Mouse (Mus musculus) neural tube, embryonic 11.5 days (tissue): Measurements from ENCODE around the gene Kat2b. TPM values are rescaled to one million over a fixed set of nuclear protein-coding genes. Genes with fewer than 3 reads are reported as not detected.

Experiments
- ATAC-seq: fragments of 200-750 bp; cut with Nextera tagmentation; 2 replicates; pipeline ENCODE4 v1.8.0; 2017; ENCODE audit warnings: moderate number of reproducible peaks, mild to moderate bottlenecking, moderate TSS enrichment, moderate library complexity; ENCODE audit not compliant: insufficient read depth, low FRiP score, low TSS enrichment
- DNase-seq: peaks from one replicate; pipeline ENCODE4 v3.0.0-alpha.2; 2015; ENCODE audit warnings: low spot score
- H3K27ac ChIP-seq: fragments of 300-500 bp; sonication (generic); 2 replicates; pipeline ENCODE4 v1.5.1; 2014; ENCODE audit warnings: low read depth, mild to moderate bottlenecking, low read length
- H3K27me3 ChIP-seq: fragments of 300-500 bp; sonication (generic); 2 replicates; pipeline ENCODE4 v1.6.1; 2014; ENCODE audit warnings: mild to moderate bottlenecking, low read length, mixed read lengths; ENCODE audit not compliant: control insufficient read depth, insufficient read depth
- H3K36me3 ChIP-seq: fragments of 300-500 bp; sonication (generic); 2 replicates; pipeline ENCODE4 v1.6.1; 2014; ENCODE audit warnings: mild to moderate bottlenecking, low read length, moderate library complexity, mixed read lengths; ENCODE audit not compliant: control insufficient read depth, insufficient read depth
- H3K4me1 ChIP-seq: fragments of 300-500 bp; sonication (generic); 2 replicates; pipeline ENCODE4 v1.6.1; 2014; ENCODE audit warnings: low read length, mixed read lengths; ENCODE audit not compliant: control insufficient read depth, insufficient read depth
- H3K4me2 ChIP-seq: fragments of 300-500 bp; sonication (generic); 2 replicates; pipeline ENCODE4 v1.6.1; 2014; ENCODE audit warnings: low read depth, mild to moderate bottlenecking, moderate library complexity
- H3K4me3 ChIP-seq: fragments of 300-500 bp; sonication (generic); 2 replicates; pipeline ENCODE4 v1.5.1; 2014; ENCODE audit warnings: low read depth, low read length
- H3K9ac ChIP-seq: fragments of 300-500 bp; sonication (generic); 2 replicates; pipeline ENCODE4 v1.6.1; 2014; ENCODE audit warnings: mild to moderate bottlenecking, low read length
- H3K9me3 ChIP-seq: fragments of 300-500 bp; sonication (generic); 2 replicates; pipeline ENCODE4 v1.6.1; 2016; ENCODE audit warnings: low read length; ENCODE audit not compliant: control insufficient read depth
- WGBS: fragments of 180-500 bp; shearing (Covaris S2); extraction: QIAGEN DNeasy Blood & Tissue Kit; methylation state at CpG from one replicate; pipeline ENCODE4 v1.1.7; 2014; 5-methylcytosine and 5-hydroxymethylcytosine counted together
- polyA plus RNA-seq: library from polyadenylated mRNA; unstranded; fragments of >200 nt; fragmentation: Nextera tagmentation; extraction: Ambion mirVana; gene quantifications from 2 replicates; pipeline ENCODE4 v1.2.1, GENCODE M21; 2014

Gene Kat2b
- polyA plus RNA-seq, 1 experiment from 2014 or later: 5.2 TPM

- no peaks in the 10 kb centered on the region for H3K27me3 ChIP-seq
- H3K9ac ChIP-seq: no peak overlapping the region
- no peaks in the 10 kb centered on the region for H3K36me3 ChIP-seq
- H3K4me3 ChIP-seq: no peak overlapping the region
- ATAC-seq: no peak
- WGBS: 83% methylated on average over 9 of the region's 9 CpGs
- H3K9me3 ChIP-seq: no peaks in the 10 kb centered on the region
- H3K4me2 ChIP-seq: no peak overlapping the region
- DNase-seq: no peak
- no peaks in the 10 kb centered on the region for H3K4me1 ChIP-seq
- no peak overlapping the region for H3K27ac ChIP-seq
These were observed 22.9 kb upstream of the Kat2b start for GRCm38 (mm10) chr17:53543591-53544324.

- H3K4me2 ChIP-seq: no peak overlapping the region
- H3K9ac ChIP-seq: no peak overlapping the region
- H3K27ac ChIP-seq: no peak overlapping the region
- no peak for ATAC-seq
- H3K9me3 ChIP-seq: no peaks in the 10 kb centered on the region
- no peaks in the 10 kb centered on the region for H3K36me3 ChIP-seq
- H3K27me3 ChIP-seq: no peaks in the 10 kb centered on the region
- WGBS: 69% methylated on average over 8 of the region's 8 CpGs
- H3K4me3 ChIP-seq: no peak overlapping the region
- H3K4me1 ChIP-seq: no peaks in the 10 kb centered on the region
- no peak for DNase-seq
These were observed 15.1 kb upstream of the Kat2b start for GRCm38 (mm10) chr17:53551306-53552299.

GRCm38 (mm10) chr17:53554088-53554487 is 12.6 kb upstream of the Kat2b start:
- no peaks in the 10 kb centered on the region for H3K36me3 ChIP-seq
- no peak for DNase-seq
- no peaks in the 10 kb centered on the region for H3K4me1 ChIP-seq
- H3K9ac ChIP-seq: no peak overlapping the region
- WGBS: 69% methylated on average over 4 of the region's 4 CpGs
- H3K27ac ChIP-seq: no peak overlapping the region
- no peaks in the 10 kb centered on the region for H3K9me3 ChIP-seq
- H3K4me2 ChIP-seq: no peak overlapping the region
- no peaks in the 10 kb centered on the region for H3K27me3 ChIP-seq
- no peak overlapping the region for H3K4me3 ChIP-seq
- no peak for ATAC-seq

- no peak overlapping the region for H3K27ac ChIP-seq
- 86% methylated on average over 3 of the region's 3 CpGs for WGBS
These were observed 11.8 kb upstream of the Kat2b start for GRCm38 (mm10) chr17:53554813-53555212.

GRCm38 (mm10) chr17:53557443-53557842 is 9.2 kb upstream of the Kat2b start:
- no peaks in the 10 kb centered on the region for H3K4me1 ChIP-seq
- no peaks in the 10 kb centered on the region for H3K36me3 ChIP-seq
- no peak for ATAC-seq
- no peaks in the 10 kb centered on the region for H3K27me3 ChIP-seq
- H3K4me2 ChIP-seq: no peak overlapping the region
- 77% methylated on average over 3 of the region's 3 CpGs for WGBS
- no peak overlapping the region for H3K9ac ChIP-seq
- H3K9me3 ChIP-seq: no peaks in the 10 kb centered on the region
- H3K4me3 ChIP-seq: no peak overlapping the region
- no peak overlapping the region for H3K27ac ChIP-seq
- no peak for DNase-seq

More at GRCm38 (mm10) chr17:53554813-53555212, 11.8 kb upstream of the Kat2b start:
- Histone ChIP-seq H3K4me3 (no peak overlapping the region), H3K9me3 (no peaks in the 10 kb centered on the region), H3K27me3 (no peaks in the 10 kb centered on the region), H3K36me3 (no peaks in the 10 kb centered on the region), H3K4me1 (no peaks in the 10 kb centered on the region), H3K9ac (no peak overlapping the region), H3K4me2 (no peak overlapping the region)
- DNase-seq: no peak
- ATAC-seq: no peak

GRCm38 (mm10) chr17:53559646-53560045 is 7.0 kb upstream of the Kat2b start:
- H3K4me2 ChIP-seq: no peak overlapping the region
- H3K36me3 ChIP-seq: no peaks in the 10 kb centered on the region
- H3K9ac ChIP-seq: no peak overlapping the region
- DNase-seq (no peak), ATAC-seq (no peak)
- H3K4me1 ChIP-seq: no peaks in the 10 kb centered on the region
- H3K9me3 ChIP-seq: no peaks in the 10 kb centered on the region
- H3K27me3 ChIP-seq: no peaks in the 10 kb centered on the region
- no peak overlapping the region for H3K4me3 ChIP-seq
- 94% methylated on average over 5 of the region's 5 CpGs for WGBS
- H3K27ac ChIP-seq: no peak overlapping the region

- no peak for ATAC-seq
- no peaks in the 10 kb centered on the region for H3K36me3 ChIP-seq
- no peaks in the 10 kb centered on the region for H3K4me1 ChIP-seq
- no peak overlapping the region for H3K4me2 ChIP-seq
- H3K9me3 ChIP-seq: no peaks in the 10 kb centered on the region
- no peak overlapping the region for H3K4me3 ChIP-seq
- WGBS: 76% methylated on average over 4 of the region's 4 CpGs
- no peak for DNase-seq
- no peak overlapping the region for H3K9ac ChIP-seq
- H3K27me3 ChIP-seq: no peaks in the 10 kb centered on the region
- no peak overlapping the region for H3K27ac ChIP-seq
These were observed 5.1 kb upstream of the Kat2b start for GRCm38 (mm10) chr17:53561458-53562029.

- Histone ChIP-seq H3K4me1 (peaks cover 5% of the 10 kb centered on the region; the same call in 1 of the 2 replicates), H3K36me3 (no peaks in the 10 kb centered on the region), H3K27ac (no peak overlapping the region), H3K4me3 (no peak overlapping the region), H3K4me2 (no peak overlapping the region), H3K9me3 (no peaks in the 10 kb centered on the region), H3K27me3 (no peaks in the 10 kb centered on the region), H3K9ac (no peak overlapping the region)
- DNase-seq (no peak), ATAC-seq (no peak)
- 87% methylated on average over 4 of the region's 4 CpGs for WGBS
These were observed 1.8 kb upstream of the Kat2b start for GRCm38 (mm10) chr17:53564837-53565236.
